In the genomic region with DNA sequence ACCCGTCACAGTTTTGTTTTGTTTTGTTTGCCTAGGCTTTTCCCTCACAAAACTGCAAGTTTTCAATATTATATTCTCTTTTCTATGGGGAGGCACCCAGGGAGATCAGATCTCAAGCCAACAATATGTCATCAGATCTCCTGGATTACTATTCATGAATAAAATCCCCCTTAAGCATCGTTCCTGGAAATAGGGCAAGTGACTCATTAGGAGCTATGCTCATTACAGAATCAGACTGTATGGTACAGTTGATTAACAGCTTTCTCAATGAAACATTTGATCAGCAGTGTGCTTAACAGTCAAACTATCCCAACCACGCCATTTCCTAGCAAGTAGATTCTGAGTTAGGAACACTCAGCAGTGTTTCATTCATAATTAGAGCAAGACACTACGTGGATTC, we compare ENCODE assay signal across 16 mouse cellular contexts.
"Had no signal": no experiment of that assay in that cellular context is flagged by ENCODE, and none has a peak within 500 bp of the region (broad histone marks: within the 10 kb centered on the region; RNA-seq: fewer than 3 reads in every experiment).

No protein-coding gene starts in this region.

- H3K9me3 ChIP-seq: kidney, embryonic 15.5 days; liver, embryonic 13.5 days; midbrain, embryonic 12.5 days; midbrain, embryonic 15.5 days; neural tube, embryonic 12.5 days; neural tube, embryonic 15.5 days had no signal

- ATAC-seq: lung, postnatal 0 days; midbrain, embryonic 15.5 days had no signal

- H3K9ac ChIP-seq: kidney, embryonic 15.5 days; liver, embryonic 13.5 days; lung, embryonic 14.5 days; midbrain, embryonic 12.5 days; midbrain, embryonic 15.5 days; neural tube, embryonic 12.5 days; neural tube, embryonic 15.5 days had no signal

- H3K4me2 ChIP-seq: kidney, embryonic 15.5 days; liver, embryonic 13.5 days; lung, embryonic 14.5 days; midbrain, embryonic 12.5 days; midbrain, embryonic 15.5 days; neural tube, embryonic 12.5 days; neural tube, embryonic 15.5 days had no signal

- DNase-seq: kidney, postnatal 10 days; kidney, postnatal 36 days; layer of hippocampus, postnatal 36 days; liver, embryonic 13.5 days; lung, embryonic 14.5 days; thymus, adult 2 months; thymus, postnatal 14 days; thymus, postnatal 4 days had no signal

- H3K27me3 ChIP-seq: kidney, embryonic 15.5 days; liver, embryonic 13.5 days; midbrain, embryonic 12.5 days; midbrain, embryonic 15.5 days; neural tube, embryonic 12.5 days; neural tube, embryonic 15.5 days had no signal

- H3K27ac ChIP-seq: kidney, embryonic 15.5 days; left cerebral cortex, adult 2 months; liver, embryonic 13.5 days; macrophage; midbrain, embryonic 12.5 days; midbrain, embryonic 15.5 days; neural tube, embryonic 12.5 days; neural tube, embryonic 15.5 days had no signal

- H3K4me3 ChIP-seq: kidney, embryonic 15.5 days; left cerebral cortex, adult 2 months; liver, embryonic 13.5 days; midbrain, embryonic 12.5 days; midbrain, embryonic 15.5 days; neural tube, embryonic 12.5 days; neural tube, embryonic 15.5 days had no signal

- H3K4me1 ChIP-seq: kidney, embryonic 15.5 days; midbrain, embryonic 12.5 days; midbrain, embryonic 15.5 days; neural tube, embryonic 12.5 days; neural tube, embryonic 15.5 days had no signal

- H3K36me3 ChIP-seq: kidney, embryonic 15.5 days; liver, embryonic 13.5 days; midbrain, embryonic 12.5 days; midbrain, embryonic 15.5 days; neural tube, embryonic 12.5 days; neural tube, embryonic 15.5 days had no signal
